Mouse (Mus musculus): ENCODE measurements around the gene Rhox2e.
"Not testable (repeated sequence)": the region's sequence is repeated elsewhere in the genome, so short reads cannot be mapped to it uniquely, and the experiment has no call there.

The Rhox2e gene

GRCm38 (mm10) chrX:37530152-37530551, at the start of gene Rhox2e:
Rhox2e (plus strand) TSS chrX:37530452.
- DNase-seq (ENCODE audit: low spot score): not testable (repeated sequence)

GRCm38 (mm10) chrX:37514059-37514458, 16.2 kb upstream of the Rhox2e start, which contains the start of gene Rhox4d:
Rhox4d (plus strand) TSS chrX:37514359.
- not testable (repeated sequence) for DNase-seq (ENCODE audit: low spot score)

- not testable (repeated sequence) for DNase-seq (ENCODE audit: low spot score)
Observed at GRCm38 (mm10) chrX:37541719-37542118, 11.5 kb downstream of the Rhox2e start, which contains the start of gene Rhox3e. Rhox3e (plus strand) TSS chrX:37542019.

- not testable (repeated sequence) for DNase-seq (ENCODE audit: low spot score)
Observed at GRCm38 (mm10) chrX:37557112-37557511, 26.9 kb downstream of the Rhox2e start, which contains the start of gene Rhox4e. Rhox4e (plus strand) TSS chrX:37557412.

- DNase-seq (ENCODE audit: low spot score): not testable (repeated sequence)
Observed at GRCm38 (mm10) chrX:37571105-37571504, 40.9 kb downstream of the Rhox2e start, which contains the start of gene Rhox2f. Rhox2f (plus strand) TSS chrX:37571405.

GRCm38 (mm10) chrX:37572638-37573037, 42.4 kb downstream of the Rhox2e start:
- not testable (repeated sequence) for DNase-seq (ENCODE audit: low spot score)

- DNase-seq (ENCODE audit: low spot score): not testable (repeated sequence)
Observed at GRCm38 (mm10) chrX:37580692-37581091, 50.4 kb downstream of the Rhox2e start, which contains the start of gene Rhox3f. Rhox3f (plus strand) TSS chrX:37580992.
